Mouse (Mus musculus): ENCODE results near the gene Akap13. TPM values are rescaled to one million over a fixed set of nuclear protein-coding genes. Genes with fewer than 3 reads are reported as not detected.

The Akap13 gene
- polyA plus RNA-seq, 1 experiment, result 13.2 TPM

DNA sequence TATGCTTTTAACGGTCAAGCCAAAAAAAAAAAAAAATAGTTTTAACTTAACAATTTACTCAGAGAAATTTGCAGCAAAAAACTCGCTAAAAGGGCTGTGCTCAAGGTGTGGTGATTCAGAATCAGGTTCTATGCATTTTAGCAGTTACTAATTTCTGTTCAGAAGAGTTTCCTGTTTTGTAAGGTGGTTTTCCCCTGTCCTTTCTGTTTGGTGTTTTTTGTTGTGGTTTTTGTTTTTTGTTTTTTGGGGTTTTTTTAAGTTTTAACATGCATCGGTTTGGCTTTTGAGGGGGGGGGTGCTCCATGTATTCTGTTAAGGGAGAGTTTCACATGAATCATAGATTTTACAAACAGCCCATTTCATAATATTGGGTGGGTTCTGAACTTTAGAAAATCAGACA is 247.0 kb downstream of the Akap13 start:
- 83% methylated on average over 3 of the region's 3 CpGs for WGBS
- Histone ChIP-seq H3K27me3 (replicated peaks; ENCODE audit: control insufficient read depth, insufficient read depth, low read length) (no peaks in the 10 kb centered on the region), H3K27ac (ENCODE audit: insufficient read depth, low read depth, low read length) (no peak overlapping the region), H3K4me1 (ENCODE audit: control insufficient read depth, insufficient read depth, low read length) (no peaks in the 10 kb centered on the region; the same call in 1 of the 2 replicates), H3K4me3 (ENCODE audit: insufficient read depth, low read depth, low read length) (no peak overlapping the region), H3K36me3 (ENCODE audit: control insufficient read depth, insufficient read depth, low read length) (no peaks in the 10 kb centered on the region; the same call in none of the 2 replicates)
- DNase-seq, result no peak
- TF ChIP-seq CTCF (conservative IDR thresholded peaks at IDR 0.05; ENCODE audit: insufficient read depth, insufficient read length, low read depth, low read length), result no peak

GRCm38 (mm10) chr7:75702966-75703645 is 247.8 kb downstream of the Akap13 start:
- 63% methylated on average over 3 of the region's 3 CpGs for WGBS
- Histone ChIP-seq H3K27ac (ENCODE audit: insufficient read depth, low read depth, low read length) (no peak overlapping the region), H3K36me3 (ENCODE audit: control insufficient read depth, insufficient read depth, low read length) (no peaks in the 10 kb centered on the region; the same call in none of the 2 replicates), H3K4me1 (ENCODE audit: control insufficient read depth, insufficient read depth, low read length) (no peaks in the 10 kb centered on the region; the same call in 1 of the 2 replicates), H3K27me3 (replicated peaks; ENCODE audit: control insufficient read depth, insufficient read depth, low read length) (no peaks in the 10 kb centered on the region), H3K4me3 (ENCODE audit: insufficient read depth, low read depth, low read length) (no peak overlapping the region)
- TF ChIP-seq CTCF (conservative IDR thresholded peaks at IDR 0.05; ENCODE audit: insufficient read depth, insufficient read length, low read depth, low read length), result no peak
- no peak for DNase-seq

DNA sequence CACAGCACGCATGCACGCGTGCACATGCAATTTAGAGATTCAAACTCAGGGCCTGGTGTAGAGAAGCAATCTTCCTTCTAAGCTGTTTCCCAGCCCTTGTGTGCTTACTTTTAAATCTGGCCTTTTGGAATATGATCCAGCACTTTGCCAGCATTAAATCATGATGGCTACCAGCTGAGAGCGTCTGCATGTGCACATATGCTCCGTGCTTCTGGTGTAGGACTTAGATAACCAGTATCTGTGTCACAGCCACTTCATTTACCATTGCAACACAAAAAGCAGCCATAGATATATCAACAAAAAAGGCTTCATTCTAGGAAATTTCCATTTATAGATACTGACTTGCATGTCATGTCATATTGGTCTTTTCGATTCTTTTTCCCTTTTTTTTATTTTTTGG is 249.5 kb downstream of the Akap13 start:
- peaks cover 1% of the 10 kb centered on the region for H3K36me3 ChIP-seq (ENCODE audit: control insufficient read depth, insufficient read depth, low read length)
- H3K4me3 ChIP-seq (ENCODE audit: insufficient read depth, low read depth, low read length), result no peak overlapping the region
- no peaks in the 10 kb centered on the region for H3K27me3 ChIP-seq (replicated peaks; ENCODE audit: control insufficient read depth, insufficient read depth, low read length)
- DNase-seq, result no peak
- TF ChIP-seq POLR2A (IDR thresholded peaks at IDR 0.05; ENCODE audit: low read depth, low read length), result no peak
- no peak overlapping the region for H3K27ac ChIP-seq (ENCODE audit: insufficient read depth, low read depth, low read length)
- WGBS, result 88% methylated on average over 6 of the region's 6 CpGs
- no peaks in the 10 kb centered on the region; the same call in 1 of the 2 replicates for H3K4me1 ChIP-seq (ENCODE audit: control insufficient read depth, insufficient read depth, low read length)

DNA sequence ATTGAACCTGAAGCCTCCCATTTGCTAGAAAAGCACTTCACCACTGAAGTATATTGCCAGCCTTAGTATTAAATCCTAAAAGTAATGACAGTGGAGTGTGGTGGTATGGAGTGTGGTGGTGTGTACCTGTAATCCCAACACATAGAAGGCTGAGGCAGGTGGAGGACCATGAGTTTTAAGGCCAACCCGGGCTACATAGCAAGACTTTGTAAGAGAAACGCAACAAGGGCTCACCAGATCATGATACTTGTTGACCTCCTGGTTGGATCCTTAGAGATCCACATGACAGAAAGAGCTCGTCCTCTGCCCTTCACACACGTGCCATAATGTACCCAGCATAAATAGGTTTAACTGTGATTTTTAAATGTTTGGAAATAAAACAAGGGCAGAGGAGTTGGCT is 254.6 kb downstream of the Akap13 start:
- Histone ChIP-seq H3K27me3 (replicated peaks; ENCODE audit: control insufficient read depth, insufficient read depth, low read length) (no peaks in the 10 kb centered on the region), H3K4me1 (ENCODE audit: control insufficient read depth, insufficient read depth, low read length) (no peaks in the 10 kb centered on the region), H3K27ac (ENCODE audit: insufficient read depth, low read depth, low read length) (no peak overlapping the region), H3K4me3 (ENCODE audit: insufficient read depth, low read depth, low read length) (no peak overlapping the region), H3K36me3 (ENCODE audit: control insufficient read depth, insufficient read depth, low read length) (peaks cover 1% of the 10 kb centered on the region; the same call in 1 of the 2 replicates)
- DNase-seq, result no peak
- 97% methylated on average over 4 of the region's 4 CpGs for WGBS
- TF ChIP-seq POLR2A (IDR thresholded peaks at IDR 0.05; ENCODE audit: low read depth, low read length), result no peak
- TF ChIP-seq CTCF (conservative IDR thresholded peaks at IDR 0.05; ENCODE audit: insufficient read depth, insufficient read length, low read depth, low read length), result no peak

DNA sequence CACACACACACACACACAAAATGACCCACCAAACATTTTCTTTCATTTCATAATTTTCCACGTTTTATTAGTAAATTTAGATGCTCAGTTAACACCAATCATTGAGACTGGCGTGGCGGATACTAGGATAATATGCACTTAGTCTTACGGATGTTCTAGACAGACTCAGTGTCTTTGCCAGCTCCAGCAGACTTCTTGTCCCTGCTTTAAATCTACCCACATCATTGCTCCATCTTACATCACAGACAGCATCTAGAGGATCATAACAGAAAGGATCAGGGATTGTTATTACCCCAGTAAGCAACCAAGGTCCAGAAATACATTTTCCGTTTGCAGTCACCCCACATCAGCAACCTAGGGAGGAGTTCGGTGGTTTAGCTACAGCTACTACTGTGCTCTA is 255.6 kb downstream of the Akap13 start:
- DNase-seq, result no peak
- no peak overlapping the region for H3K4me3 ChIP-seq (ENCODE audit: insufficient read depth, low read depth, low read length)
- H3K27ac ChIP-seq (ENCODE audit: insufficient read depth, low read depth, low read length), result no peak overlapping the region
- peaks cover 1% of the 10 kb centered on the region; the same call in 1 of the 2 replicates for H3K36me3 ChIP-seq (ENCODE audit: control insufficient read depth, insufficient read depth, low read length)
- H3K4me1 ChIP-seq (ENCODE audit: control insufficient read depth, insufficient read depth, low read length), result no peaks in the 10 kb centered on the region
- WGBS, result 92% methylated on average over 6 of the region's 6 CpGs
- no peaks in the 10 kb centered on the region for H3K27me3 ChIP-seq (replicated peaks; ENCODE audit: control insufficient read depth, insufficient read depth, low read length)
- TF ChIP-seq POLR2A (IDR thresholded peaks at IDR 0.05; ENCODE audit: low read depth, low read length) (no peak), CTCF (conservative IDR thresholded peaks at IDR 0.05; ENCODE audit: insufficient read depth, insufficient read length, low read depth, low read length) (no peak)

- H3K36me3 ChIP-seq (ENCODE audit: control insufficient read depth, insufficient read depth, low read length), result peaks cover 1% of the 10 kb centered on the region; the same call in 1 of the 2 replicates
- 78% methylated on average over 2 of the region's 2 CpGs for WGBS
- no peaks in the 10 kb centered on the region for H3K4me1 ChIP-seq (ENCODE audit: control insufficient read depth, insufficient read depth, low read length)
- no peak overlapping the region for H3K4me3 ChIP-seq (ENCODE audit: insufficient read depth, low read depth, low read length)
- TF ChIP-seq CTCF (conservative IDR thresholded peaks at IDR 0.05; ENCODE audit: insufficient read depth, insufficient read length, low read depth, low read length) (no peak), POLR2A (IDR thresholded peaks at IDR 0.05; ENCODE audit: low read depth, low read length) (no peak)
- H3K27ac ChIP-seq (ENCODE audit: insufficient read depth, low read depth, low read length), result no peak overlapping the region
- no peak for DNase-seq
- no peaks in the 10 kb centered on the region for H3K27me3 ChIP-seq (replicated peaks; ENCODE audit: control insufficient read depth, insufficient read depth, low read length)
Measured at GRCm38 (mm10) chr7:75711436-75711835, 256.1 kb downstream of the Akap13 start.

- no peaks in the 10 kb centered on the region for H3K27me3 ChIP-seq (replicated peaks; ENCODE audit: control insufficient read depth, insufficient read depth, low read length)
- peaks cover 1% of the 10 kb centered on the region; the same call in 1 of the 2 replicates for H3K36me3 ChIP-seq (ENCODE audit: control insufficient read depth, insufficient read depth, low read length)
- H3K4me3 ChIP-seq (ENCODE audit: insufficient read depth, low read depth, low read length), result no peak overlapping the region
- WGBS, result 91% methylated on average over 2 of the region's 2 CpGs
- no peak for DNase-seq
- TF ChIP-seq POLR2A (IDR thresholded peaks at IDR 0.05; ENCODE audit: low read depth, low read length) (no peak), CTCF (conservative IDR thresholded peaks at IDR 0.05; ENCODE audit: insufficient read depth, insufficient read length, low read depth, low read length) (no peak)
- H3K27ac ChIP-seq (ENCODE audit: insufficient read depth, low read depth, low read length), result no peak overlapping the region
- no peaks in the 10 kb centered on the region for H3K4me1 ChIP-seq (ENCODE audit: control insufficient read depth, insufficient read depth, low read length)
Measured at GRCm38 (mm10) chr7:75712808-75713207, 257.5 kb downstream of the Akap13 start.
